Comparison of ENCODE assay signal across 19 mouse cellular contexts in the genomic region with DNA sequence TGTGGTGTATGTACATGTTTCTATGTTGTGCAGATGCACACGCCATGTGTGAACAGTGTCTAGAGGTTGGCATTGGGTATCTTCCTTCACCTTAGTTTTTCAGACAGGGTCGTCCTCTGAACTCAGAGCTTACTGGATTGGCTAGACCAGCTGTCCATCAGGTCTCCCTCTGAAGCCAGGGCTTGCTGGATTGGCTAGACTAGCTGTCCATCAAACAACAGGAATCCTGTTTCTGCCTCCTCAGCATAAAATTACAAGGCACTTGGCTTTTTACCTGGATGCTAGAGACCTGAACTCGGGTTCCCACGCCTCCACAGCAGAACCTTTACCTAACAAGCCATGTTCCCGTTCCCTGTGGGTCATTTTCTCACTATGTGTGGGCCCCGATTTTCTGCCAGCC. TPM values are rescaled to one million over a fixed set of nuclear protein-coding genes. Genes with fewer than 3 reads are reported as not detected.
A peak's percentile ranks its signal among the peaks of the same experiment; 100 is the strongest.
DNase-seq lines count a peak whose midpoint lies in the region; TF ChIP-seq lines count a peak whose summit lies in the region.
"Had no signal": no experiment of that assay in that cellular context is flagged by ENCODE, and none has a peak within 500 bp of the region (broad histone marks: within the 10 kb centered on the region; RNA-seq: fewer than 3 reads in every experiment).

No protein-coding gene starts in this region.

- H3K27me3 ChIP-seq in limb, embryonic 10.5 days (ENCODE audit: low read depth, poor library complexity, severe bottlenecking), result no peaks in the 10 kb centered on the region
- H3K27me3 ChIP-seq: embryonic facial prominence, embryonic 15.5 days; forebrain, embryonic 15.5 days had no signal

- H3K36me3 ChIP-seq in limb, embryonic 10.5 days, result no peaks in the 10 kb centered on the region
- H3K36me3 ChIP-seq: embryonic facial prominence, embryonic 15.5 days; forebrain, embryonic 15.5 days had no signal

- H3K27ac ChIP-seq in limb, embryonic 10.5 days, result no peak overlapping the region
- H3K27ac ChIP-seq: embryonic facial prominence, embryonic 15.5 days; forebrain, embryonic 15.5 days; left cerebral cortex, adult 2 months had no signal

- H3K9me3 ChIP-seq in limb, embryonic 10.5 days (replicated peaks), result no peaks in the 10 kb centered on the region
- H3K9me3 ChIP-seq: embryonic facial prominence, embryonic 15.5 days; forebrain, embryonic 15.5 days had no signal

- H3K4me3 ChIP-seq in limb, embryonic 10.5 days, result no peak overlapping the region
- no peak overlapping the region for H3K4me3 ChIP-seq in lung, adult 2 months (replicated peaks; ENCODE audit: extremely low read depth, low read depth, low read length)
- H3K4me3 ChIP-seq: embryonic facial prominence, embryonic 15.5 days; forebrain, embryonic 15.5 days; left cerebral cortex, adult 2 months had no signal

- TF ChIP-seq POLR2A in lung, adult 2 months (IDR thresholded peaks at IDR 0.05; ENCODE audit: borderline replicate concordance, extremely low read depth, low read depth, low read length), result no peak

- H3K4me1 ChIP-seq in limb, embryonic 10.5 days, result 0 out of 2 replicates have a peak, but pooled peaks cover 3% of the 10 kb centered on the region
- no peaks in the 10 kb centered on the region for H3K4me1 ChIP-seq in lung, adult 2 months (ENCODE audit: control insufficient read depth, insufficient read depth, low read length)
- H3K4me1 ChIP-seq: embryonic facial prominence, embryonic 15.5 days; forebrain, embryonic 15.5 days had no signal

- WGBS in limb, embryonic 10.5 days, result 90% methylated on average over 6 of the region's 6 CpGs
- 84% methylated on average over 6 of the region's 6 CpGs for WGBS in lung, adult 2 months

- peak; percentile 27 for DNase-seq in embryo, embryonic 10.5 days (ENCODE audit: low spot score)
- DNase-seq in embryo, embryonic 9.5 days (ENCODE audit: extremely low spot score), result no peak
- peak; percentile 7 to 28 for DNase-seq in layer of hippocampus, adult 8-10 months (ENCODE audit: low spot score in 2 of 2)
- no peak for DNase-seq in layer of hippocampus, adult 9-10 months (ENCODE audit: low spot score)
- peak; percentile 15 to 46 for DNase-seq in urinary bladder, postnatal 4 days (ENCODE audit: low spot score in 2 of 2)
- no peak for DNase-seq in urinary bladder, adult 18-20 months (ENCODE audit: low spot score in 2 of 2)
- no peak for DNase-seq in limb, embryonic 10.5 days (ENCODE audit: low spot score)
- DNase-seq in lung, adult 2 months, result no peak
- DNase-seq: cerebellum, adult 2 months; kidney, postnatal 10 days; midbrain, embryonic 14.5 days; spleen, adult 18-20 months; thymus, adult 2 months had no signal

- TF ChIP-seq CTCF in lung, adult 2 months (IDR thresholded peaks at IDR 0.05; ENCODE audit: insufficient read depth, low read length), result no peak

RNA-seq across cellular contexts. Expression of a gene that starts 8.6 kb away (rescaled TPM):
- total RNA-seq in layer of hippocampus, adult 8-10 months (2022), result 10 to 100 TPM in 2 of 4 experiments, 1 to 10 TPM in 2; 7.3 to 36.6 (median 21.0) TPM
- 2.1 and 3.5 TPM in 2 replicates for polyA plus RNA-seq in limb, embryonic 10.5 days (2016; fragmentation: Nextera tagmentation; extraction: Ambion mirVana)
- polyA plus RNA-seq in lung, adult 2 months (2012; rRNA removed), result 78.2 and 90.1 TPM in 2 replicates
- polyA plus RNA-seq: C2C12 had no signal

RNA-seq across cellular contexts. Expression of a gene that starts 33.4 kb away (rescaled TPM):
- total RNA-seq in layer of hippocampus, adult 8-10 months (2022), result 10 to 100 TPM in 2 of 4 experiments, 1 to 10 TPM in 2; 4.7 to 11.9 (median 8.2) TPM
- 0.15 and 0.18 TPM in 2 replicates for polyA plus RNA-seq in limb, embryonic 10.5 days (2016; fragmentation: Nextera tagmentation; extraction: Ambion mirVana)
- polyA plus RNA-seq in lung, adult 2 months (2012; rRNA removed), result 9.3 and 13.3 TPM in 2 replicates
- total RNA-seq: granulocyte monocyte progenitor cell, adult 5-6 weeks; neutrophil, adult 5-6 weeks had no signal

RNA-seq across cellular contexts. Expression of a gene that starts 39.7 kb away (rescaled TPM):
- 10 to 100 TPM; 10.9 to 17.6 (median 14.0) TPM for total RNA-seq in layer of hippocampus, adult 8-10 months (2022)
- 7.9 and 8.4 TPM in 2 replicates for polyA plus RNA-seq in limb, embryonic 10.5 days (2016; fragmentation: Nextera tagmentation; extraction: Ambion mirVana)
- 9.4 and 10.0 TPM in 2 replicates for polyA plus RNA-seq in lung, adult 2 months (2012; rRNA removed)

RNA-seq across cellular contexts. Expression of a gene that starts 48.8 kb away (rescaled TPM):
- total RNA-seq in layer of hippocampus, adult 8-10 months (2022), result 100 to 1,000 TPM; 190 to 216 (median 203) TPM
- 6.7 and 12.3 TPM in 2 replicates for polyA plus RNA-seq in limb, embryonic 10.5 days (2016; fragmentation: Nextera tagmentation; extraction: Ambion mirVana)
- polyA plus RNA-seq in lung, adult 2 months (2012; rRNA removed), result 68.2 and 73.2 TPM in 2 replicates

Comparison
In these comparisons a context has a peak if more than half of its experiments do, and no peak if none do; other contexts are left out.
1. DNase-seq: peak in embryo, embryonic 10.5 days (single experiment), layer of hippocampus, adult 8-10 months (2 of 2) and urinary bladder, postnatal 4 days (2 of 2); none in embryo, embryonic 9.5 days (single experiment), layer of hippocampus, adult 9-10 months (single experiment), urinary bladder, adult 18-20 months (0 of 2), limb, embryonic 10.5 days (single experiment) and lung, adult 2 months (single experiment).
2. RNA of a gene that starts 8.6 kb away (polyA plus RNA-seq): 78.2 to 90.1 TPM in lung, adult 2 months; 2.1 to 3.5 TPM in limb, embryonic 10.5 days; every median in the first group is over 10 times any median in the second.